Comparison of ENCODE assay signal across 26 mouse cellular contexts in genomic region chr8:128697945-128698344, GRCm38 (mm10). TPM values are rescaled to one million over a fixed set of nuclear protein-coding genes. Genes with fewer than 3 reads are reported as not detected.
DNase-seq lines count a peak whose midpoint lies in the region; ATAC-seq and TF ChIP-seq lines count a peak whose summit lies in the region.
"Had no signal": no experiment of that assay in that cellular context is flagged by ENCODE, and none has a peak within 500 bp of the region (broad histone marks: within the 10 kb centered on the region; RNA-seq: fewer than 3 reads in every experiment).

No protein-coding gene starts in this region.

- no peak overlapping the region for H3K27ac ChIP-seq in intestine, embryonic 16.5 days (ENCODE audit: low read length)
- no peak overlapping the region for H3K27ac ChIP-seq in intestine, embryonic 15.5 days
- no peak overlapping the region for H3K27ac ChIP-seq in lung, embryonic 15.5 days
- H3K27ac ChIP-seq in MEL (ENCODE audit: control insufficient read depth, low read depth, low read length): no peak overlapping the region
- H3K27ac ChIP-seq in embryonic fibroblast, embryonic 13.5 days (ENCODE audit: insufficient read depth, low read length): 0 out of 2 replicates have a peak overlapping the region, but pooled peaks have one; percentile 54
- no peak overlapping the region for H3K27ac ChIP-seq in forebrain, embryonic 16.5 days (ENCODE audit: low read length)
- H3K27ac ChIP-seq: forebrain, embryonic 10.5 days; forebrain, embryonic 13.5 days; hindbrain, embryonic 12.5 days; hindbrain, embryonic 15.5 days had no signal

- no peaks in the 10 kb centered on the region for H3K27me3 ChIP-seq in intestine, embryonic 16.5 days (replicated peaks; ENCODE audit: control insufficient read depth, insufficient read depth, low read length)
- H3K27me3 ChIP-seq in intestine, embryonic 15.5 days (replicated peaks): no peaks in the 10 kb centered on the region
- H3K27me3 ChIP-seq in lung, embryonic 15.5 days: no peaks in the 10 kb centered on the region
- no peaks in the 10 kb centered on the region for H3K27me3 ChIP-seq in MEL (ENCODE audit: control insufficient read depth in 1 of 2, insufficient read depth in 2 of 2, low read length in 2 of 2)
- no peaks in the 10 kb centered on the region for H3K27me3 ChIP-seq in forebrain, embryonic 16.5 days (replicated peaks; ENCODE audit: control insufficient read depth, insufficient read depth, low read length)
- H3K27me3 ChIP-seq: CH12.LX; forebrain, embryonic 13.5 days; hindbrain, embryonic 12.5 days; hindbrain, embryonic 15.5 days had no signal

- H3K36me3 ChIP-seq in intestine, embryonic 16.5 days (ENCODE audit: control insufficient read depth, insufficient read depth, low read length): no peaks in the 10 kb centered on the region
- no peaks in the 10 kb centered on the region for H3K36me3 ChIP-seq in intestine, embryonic 15.5 days
- H3K36me3 ChIP-seq in lung, embryonic 15.5 days: no peaks in the 10 kb centered on the region
- H3K36me3 ChIP-seq in MEL (ENCODE audit: control insufficient read depth in 1 of 2, insufficient read depth in 2 of 2, low read length in 2 of 2): peaks cover 0 to 59% of the 10 kb centered on the region in 2 experiments; a peak in 2 of 4 replicates
- H3K36me3 ChIP-seq in forebrain, embryonic 16.5 days (ENCODE audit: control insufficient read depth, insufficient read depth): no peaks in the 10 kb centered on the region
- H3K36me3 ChIP-seq: forebrain, embryonic 10.5 days; hindbrain, embryonic 12.5 days; hindbrain, embryonic 15.5 days had no signal

- DNase-seq in lung, postnatal 25 days (ENCODE audit: low spot score): no peak
- no peak for DNase-seq in MEL (ENCODE audit: low read depth, low spot score)
- DNase-seq: adrenal gland, adult 2 months; adrenal gland, postnatal 14 days; B cell, adult 2 months; cerebellum, adult 11 months; cerebellum, adult 2 months; cerebellum, adult 9-11 months; cerebellum, postnatal 36 days; embryo, embryonic 11 days; forebrain, postnatal 0 days; gastrocnemius, adult 2 months; gastrocnemius, postnatal 14 days; heart, adult 11 months had no signal

- TF ChIP-seq CTCF in MEL (IDR thresholded peaks at IDR 0.05 in 2 of 3, conservative IDR thresholded peaks at IDR 0.05 in 1 of 3; ENCODE audit: control insufficient read depth in 1 of 3, insufficient read depth in 1 of 3, low read depth in 2 of 3, low read length in 3 of 3, poor library complexity in 1 of 3, severe bottlenecking in 1 of 3): no peak
- TF ChIP-seq CTCF in embryonic fibroblast, embryonic 13.5 days (IDR thresholded peaks at IDR 0.05; ENCODE audit: borderline replicate concordance, insufficient read depth, low read length): no peak

- H3K79me2 ChIP-seq in MEL (ENCODE audit: control insufficient read depth, insufficient read depth, low read length, poor library complexity): peaks cover 55% of the 10 kb centered on the region

- H3K9ac ChIP-seq in intestine, embryonic 16.5 days (ENCODE audit: low read depth, low read length): no peak overlapping the region
- no peak overlapping the region for H3K9ac ChIP-seq in intestine, embryonic 15.5 days
- H3K9ac ChIP-seq in lung, embryonic 15.5 days: no peak overlapping the region
- no peak overlapping the region for H3K9ac ChIP-seq in MEL (ENCODE audit: control insufficient read depth, low read depth, low read length, poor library complexity, severe bottlenecking)
- H3K9ac ChIP-seq in forebrain, embryonic 16.5 days (replicated peaks; ENCODE audit: low read depth, low read length): no peak overlapping the region
- H3K9ac ChIP-seq: forebrain, embryonic 13.5 days; forebrain, postnatal 0 days; hindbrain, embryonic 12.5 days; hindbrain, embryonic 15.5 days had no signal

- H3K4me1 ChIP-seq in intestine, embryonic 16.5 days (ENCODE audit: control insufficient read depth, insufficient read depth, low read length): peaks cover 17% of the 10 kb centered on the region; the same call in 1 of the 2 replicates
- 0 out of 2 replicates have a peak, but pooled peaks cover 9% of the 10 kb centered on the region for H3K4me1 ChIP-seq in intestine, embryonic 15.5 days (replicated peaks)
- H3K4me1 ChIP-seq in lung, embryonic 15.5 days: peaks cover 43% of the 10 kb centered on the region
- H3K4me1 ChIP-seq in MEL (ENCODE audit: control insufficient read depth in 1 of 2, insufficient read depth in 2 of 2, low read length in 2 of 2): peaks cover 16 to 29% of the 10 kb centered on the region in 2 experiments
- peaks cover 8% of the 10 kb centered on the region for H3K4me1 ChIP-seq in embryonic fibroblast, embryonic 13.5 days (ENCODE audit: control insufficient read depth, insufficient read depth, low read length)
- no peaks in the 10 kb centered on the region for H3K4me1 ChIP-seq in forebrain, embryonic 16.5 days (replicated peaks; ENCODE audit: control insufficient read depth, insufficient read depth, low read length)
- H3K4me1 ChIP-seq: forebrain, embryonic 10.5 days; forebrain, embryonic 13.5 days; hindbrain, embryonic 12.5 days had no signal

- H3K4me2 ChIP-seq in intestine, embryonic 16.5 days (ENCODE audit: low read depth, low read length): no peak overlapping the region
- H3K4me2 ChIP-seq in intestine, embryonic 15.5 days (replicated peaks): no peak overlapping the region
- H3K4me2 ChIP-seq in lung, embryonic 15.5 days: no peak overlapping the region
- no peak overlapping the region for H3K4me2 ChIP-seq in forebrain, embryonic 16.5 days (ENCODE audit: low read length)
- H3K4me2 ChIP-seq: forebrain, embryonic 13.5 days; heart, embryonic 11.5 days; hindbrain, embryonic 12.5 days; hindbrain, embryonic 15.5 days had no signal

- WGBS in intestine, embryonic 16.5 days: 51% methylated on average over 3 of the region's 3 CpGs
- WGBS in intestine, embryonic 15.5 days: 54% methylated on average over 3 of the region's 3 CpGs
- WGBS in lung, embryonic 15.5 days: 28% methylated on average over 3 of the region's 3 CpGs
- 61% methylated on average over 3 of the region's 3 CpGs for WGBS in forebrain, embryonic 16.5 days

- no peaks in the 10 kb centered on the region for H3K9me3 ChIP-seq in intestine, embryonic 16.5 days (ENCODE audit: control insufficient read depth, low read length)
- H3K9me3 ChIP-seq in intestine, embryonic 15.5 days: no peaks in the 10 kb centered on the region
- no peaks in the 10 kb centered on the region for H3K9me3 ChIP-seq in lung, embryonic 15.5 days
- H3K9me3 ChIP-seq in MEL (replicated peaks; ENCODE audit: insufficient read depth, low read length): no peaks in the 10 kb centered on the region
- H3K9me3 ChIP-seq in forebrain, embryonic 16.5 days (ENCODE audit: control insufficient read depth, low read length): no peaks in the 10 kb centered on the region
- H3K9me3 ChIP-seq: forebrain, embryonic 10.5 days; forebrain, embryonic 13.5 days; G1E; hindbrain, embryonic 12.5 days; hindbrain, embryonic 15.5 days had no signal

- TF ChIP-seq RAD21 in MEL (IDR thresholded peaks at IDR 0.05; ENCODE audit: low read depth, low read length): no peak

- no peak for TF ChIP-seq EP300 in MEL (IDR thresholded peaks at IDR 0.05; ENCODE audit: low read depth in 1 of 2, low read length in 2 of 2)

- H3K4me3 ChIP-seq in intestine, embryonic 16.5 days (ENCODE audit: low read length): no peak overlapping the region
- H3K4me3 ChIP-seq in intestine, embryonic 15.5 days (replicated peaks): no peak overlapping the region
- H3K4me3 ChIP-seq in lung, embryonic 15.5 days: no peak overlapping the region
- no peak overlapping the region for H3K4me3 ChIP-seq in MEL (ENCODE audit: control insufficient read depth in 1 of 2, insufficient read depth in 1 of 2, low read depth in 2 of 2, low read length in 2 of 2)
- no peak overlapping the region for H3K4me3 ChIP-seq in embryonic fibroblast, embryonic 13.5 days (ENCODE audit: insufficient read depth, low read length)
- no peak overlapping the region for H3K4me3 ChIP-seq in forebrain, embryonic 16.5 days (replicated peaks; ENCODE audit: low read length)
- H3K4me3 ChIP-seq: forebrain, embryonic 10.5 days; forebrain, embryonic 13.5 days; gastrocnemius, adult 2 months; hindbrain, embryonic 12.5 days; hindbrain, embryonic 15.5 days had no signal

- ATAC-seq in intestine, embryonic 16.5 days: 0 out of 2 replicates have a peak, but pooled peaks have one; percentile 38
- ATAC-seq in intestine, embryonic 15.5 days: no peak
- ATAC-seq in lung, embryonic 15.5 days (ENCODE audit: borderline replicate concordance, extremely low read depth, low FRiP score, low TSS enrichment): peak; percentile 77; the same call in 1 of the 2 replicates
- ATAC-seq in forebrain, embryonic 16.5 days: no peak
- ATAC-seq: forebrain, embryonic 13.5 days; forebrain, postnatal 0 days had no signal

- TF ChIP-seq POLR2A in MEL (IDR thresholded peaks at IDR 0.05; ENCODE audit: control insufficient read depth in 1 of 2, insufficient read depth in 1 of 2, low read depth in 1 of 2, low read length in 2 of 2, poor library complexity in 1 of 2): no peak
- TF ChIP-seq POLR2A in embryonic fibroblast, embryonic 13.5 days (IDR thresholded peaks at IDR 0.05; ENCODE audit: low read depth, low read length): no peak

TF ChIP-seq in MEL, 35 proteins besides CTCF, POLR2A, EP300 and RAD21:
- TF ChIP-seq ZNF384 (IDR thresholded peaks at IDR 0.05; ENCODE audit: low read depth, low read length) (peak; percentile 75), BHLHE40 (IDR thresholded peaks at IDR 0.05; ENCODE audit: borderline replicate concordance, low read depth, low read length) (no peak), TAL1 (IDR thresholded peaks at IDR 0.05; ENCODE audit: low read length) (peak; percentile 16; the same call in 1 of the 2 replicates)

RNA-seq across cellular contexts. Expression of gene Itgb1, which starts 12.5 kb away (rescaled TPM):
- polyA plus RNA-seq in intestine, embryonic 16.5 days (2015; fragmentation: Nextera tagmentation; extraction: Ambion mirVana): 219 and 235 TPM in 2 replicates
- 261 and 305 TPM in 2 replicates for polyA plus RNA-seq in intestine, embryonic 15.5 days (2015; fragmentation: Nextera tagmentation; extraction: Ambion mirVana)
- polyA plus RNA-seq in lung, embryonic 15.5 days (2015; fragmentation: Nextera tagmentation; extraction: Ambion mirVana): 396 and 402 TPM in 2 replicates
- total RNA-seq in MEL (2012; rRNA removed): 73.7 and 76.7 TPM in 2 replicates
- polyA plus RNA-seq in MEL (2012; ENCODE audit: insufficient read depth in 1 of 2, insufficient read length in 2 of 2, low read depth in 1 of 2, low replicate concordance in 2 of 2, missing spikeins in 1 of 2): 100 to 1,000 TPM; 114 to 189 TPM
- 1,192 and 1,667 TPM in 2 replicates for polyA plus RNA-seq in embryonic fibroblast, embryonic 13.5 days (2011; ENCODE audit: insufficient read length, low read depth, missing spikeins)
- 85.4 and 109 TPM in 2 replicates for polyA plus RNA-seq in forebrain, embryonic 16.5 days (2015; fragmentation: Nextera tagmentation; extraction: Ambion mirVana)

Comparison
In these comparisons a context has a peak if more than half of its experiments do, and no peak if none do; other contexts are left out.
1. ATAC-seq: peak in intestine, embryonic 16.5 days (single experiment) and lung, embryonic 15.5 days (single experiment); none in intestine, embryonic 15.5 days (single experiment) and forebrain, embryonic 16.5 days (single experiment).